Mouse (Mus musculus) layer of hippocampus, adult 18-20 months (tissue): ENCODE measurements at regions not wholly inside any gene's neighbourhood (a gene's known extent, or its start where the extent isn't known, plus 50 kb on each side); places are given as distances from the start of the nearest gene placed in this dataset.
A peak's percentile ranks its signal among the peaks of the same experiment; 100 is the strongest.

Experiments
- DNase-seq, 2 experiments: peaks; one replicate each; pipeline ENCODE4 v3.0.0; 2022; ENCODE audit warnings: low spot score in 2 of 2

DNA sequence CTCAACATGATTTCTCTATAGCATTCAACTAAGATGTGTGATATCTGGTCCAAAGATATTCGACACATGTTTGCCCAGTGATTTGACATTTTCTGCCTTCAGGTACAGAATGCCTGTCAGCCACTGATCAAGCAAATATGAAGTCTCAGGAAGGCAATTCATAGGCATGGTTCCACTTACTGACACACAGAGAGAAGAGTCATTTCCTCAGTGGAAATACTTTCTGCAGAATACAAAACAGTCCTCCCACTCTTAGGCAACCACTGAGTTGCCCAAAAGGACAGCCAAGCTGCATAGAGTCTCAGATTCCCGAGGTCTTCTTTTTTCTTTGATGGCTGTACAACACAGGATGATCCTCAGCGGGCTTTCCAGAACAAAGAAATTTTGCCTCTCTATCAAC, 110.9 kb downstream of the Ndufa4 start:
- no peak for DNase-seq

DNA sequence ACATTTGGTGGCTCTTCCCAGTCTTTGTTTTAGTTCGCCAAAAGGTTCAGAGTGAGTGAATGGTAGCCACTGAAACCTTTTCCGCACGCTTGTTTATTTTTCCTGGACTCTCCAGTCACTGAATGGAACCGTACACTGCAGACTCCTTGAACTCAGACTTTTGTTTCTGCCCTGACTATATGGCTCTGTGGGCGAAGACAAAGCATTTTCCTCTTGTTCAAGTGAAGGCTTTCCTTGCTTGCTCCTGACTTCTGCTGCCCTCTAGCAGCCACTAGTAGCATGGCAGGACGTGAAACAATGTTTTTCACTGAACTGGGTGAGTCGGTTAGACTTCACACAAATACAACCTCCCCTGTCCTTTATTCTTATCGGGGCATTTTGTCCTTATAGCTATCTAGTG, 113.9 kb downstream of the Ndufa4 start:
- DNase-seq, result peak; percentile 45 to 79

DNA sequence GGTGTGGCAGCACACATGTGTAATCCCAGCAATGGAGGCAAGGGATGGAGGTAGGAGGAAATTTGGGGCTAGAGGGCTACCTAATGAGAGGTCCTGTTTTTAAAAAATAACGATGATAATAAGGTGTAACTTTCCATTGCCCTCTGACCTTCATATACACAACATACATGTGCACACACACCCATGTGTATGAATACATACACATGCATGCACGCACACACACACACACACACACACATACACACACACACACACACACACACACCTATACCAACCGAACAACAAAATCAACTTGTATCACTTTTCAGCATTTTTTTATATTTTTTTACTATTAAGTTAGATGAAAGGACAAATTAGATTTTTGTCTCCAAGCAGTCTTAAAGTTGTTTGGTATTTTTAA, 115.1 kb downstream of the Ndufa4 start:
- no peak for DNase-seq

DNA sequence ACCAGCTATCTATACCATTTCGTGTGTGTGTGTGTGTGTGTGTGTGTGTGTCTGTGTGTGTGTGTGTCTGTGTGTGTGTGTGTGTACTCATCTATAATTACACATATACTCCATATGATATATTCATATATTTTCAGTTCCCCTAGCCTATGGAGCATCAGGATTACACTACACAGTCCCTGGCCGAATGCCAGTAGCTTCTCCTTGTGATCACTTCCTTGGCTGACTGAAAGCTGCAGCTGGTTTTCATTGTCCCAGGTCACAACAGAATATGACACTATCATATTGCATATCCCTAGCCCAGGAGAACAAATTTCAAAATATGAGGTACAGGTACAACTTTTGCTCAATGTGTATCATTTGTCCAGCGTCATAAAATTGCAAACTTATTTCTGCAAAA, 116.2 kb downstream of the Ndufa4 start:
- DNase-seq, result no peak

DNA sequence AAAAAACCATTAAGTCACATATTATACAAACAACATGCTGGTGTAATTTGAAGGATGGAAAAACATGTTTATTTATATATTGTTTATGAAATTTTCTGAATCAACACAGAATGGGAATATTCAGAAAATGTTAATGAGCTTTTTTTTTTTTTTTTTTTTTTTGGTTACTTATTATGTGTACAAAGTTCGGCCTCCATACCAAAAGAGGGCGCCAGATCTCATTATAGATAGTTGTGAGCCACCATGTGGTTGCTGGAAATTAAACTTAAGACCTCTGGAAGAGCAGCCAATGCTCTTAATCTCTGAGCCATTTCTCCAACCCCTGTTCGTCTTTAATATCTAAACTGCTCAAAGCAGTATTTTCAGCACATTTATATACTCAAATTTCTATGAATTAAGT, 133.3 kb downstream of the Ndufa4 start:
- DNase-seq, result no peak

DNA sequence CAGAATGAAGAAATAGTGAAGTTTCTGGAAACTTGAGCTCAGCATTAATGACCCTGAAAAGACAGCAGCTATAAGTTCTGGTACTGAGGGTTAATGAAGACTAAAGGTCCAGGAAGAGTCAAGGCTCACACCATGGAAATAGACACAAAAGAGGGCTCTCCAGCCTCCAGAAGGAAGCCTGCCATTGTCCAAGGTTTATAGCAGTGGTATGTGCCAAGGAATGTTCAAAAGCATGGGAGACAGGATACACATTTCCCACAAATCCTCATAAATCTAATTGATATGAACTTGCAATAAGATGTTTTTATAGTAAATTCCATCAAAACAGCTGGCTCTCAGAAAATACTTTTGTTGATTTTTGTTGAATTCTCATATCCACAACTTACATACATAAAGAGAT, 144.4 kb downstream of the Ndufa4 start:
- DNase-seq, result no peak

DNA sequence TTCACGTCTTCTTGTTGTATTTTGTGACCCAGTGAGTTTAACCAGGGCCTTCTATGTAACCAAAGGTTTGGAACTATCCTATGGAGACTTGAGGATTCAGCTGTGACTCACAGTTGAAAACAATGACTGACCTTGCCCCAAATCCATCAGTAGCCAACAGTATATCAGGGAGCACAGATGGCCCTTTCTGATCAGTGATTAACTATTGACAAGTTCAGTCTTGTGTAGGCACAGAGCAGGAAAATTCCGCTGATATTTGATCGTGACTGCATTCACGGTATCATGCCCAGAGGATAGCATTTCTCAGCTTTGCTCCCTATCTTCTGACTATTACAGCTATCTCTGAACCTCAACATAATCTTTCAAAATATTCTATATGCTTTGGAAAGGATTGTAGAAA, 169.6 kb downstream of the Ndufa4 start:
- no peak for DNase-seq

DNA sequence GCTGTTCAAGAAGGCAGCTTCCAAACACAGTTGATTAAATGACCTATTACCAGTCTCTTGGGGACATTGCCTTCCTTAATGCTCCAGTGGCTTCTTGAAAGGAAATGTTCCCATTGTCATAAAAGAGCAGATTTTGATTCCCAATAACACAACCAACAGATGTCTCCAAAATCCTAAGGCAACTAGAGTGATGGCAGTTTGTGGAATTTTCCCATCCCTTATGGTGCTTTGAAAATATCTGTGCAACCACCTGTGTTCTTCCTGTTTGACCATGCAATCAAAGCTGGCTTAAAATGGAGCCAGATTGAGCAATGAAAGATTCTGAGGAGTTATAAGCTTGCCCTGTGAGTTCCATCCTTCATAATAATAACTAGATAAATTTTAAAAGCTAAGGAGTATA, 176.2 kb downstream of the Ndufa4 start:
- DNase-seq, result peak; percentile 17 to 75

DNA sequence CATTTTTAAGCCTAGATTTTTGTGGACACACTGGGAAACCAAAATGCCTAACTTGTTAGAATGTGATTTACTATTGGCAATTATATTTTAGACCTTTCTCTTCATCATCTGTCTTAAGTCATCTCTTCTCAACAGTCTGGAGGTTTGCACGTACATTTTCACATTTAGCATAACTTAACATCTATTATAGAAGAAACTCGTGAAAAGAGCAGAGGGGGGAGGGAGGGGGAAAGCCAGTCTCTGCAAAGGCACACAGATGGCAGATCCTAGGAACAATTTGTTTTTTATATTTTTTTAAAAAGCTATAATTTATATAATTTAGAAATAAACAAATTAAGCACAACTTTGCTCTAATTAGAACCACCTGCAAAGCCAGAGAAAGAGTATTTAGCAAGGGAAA, 176.6 kb downstream of the Ndufa4 start:
- DNase-seq, result no peak

DNA sequence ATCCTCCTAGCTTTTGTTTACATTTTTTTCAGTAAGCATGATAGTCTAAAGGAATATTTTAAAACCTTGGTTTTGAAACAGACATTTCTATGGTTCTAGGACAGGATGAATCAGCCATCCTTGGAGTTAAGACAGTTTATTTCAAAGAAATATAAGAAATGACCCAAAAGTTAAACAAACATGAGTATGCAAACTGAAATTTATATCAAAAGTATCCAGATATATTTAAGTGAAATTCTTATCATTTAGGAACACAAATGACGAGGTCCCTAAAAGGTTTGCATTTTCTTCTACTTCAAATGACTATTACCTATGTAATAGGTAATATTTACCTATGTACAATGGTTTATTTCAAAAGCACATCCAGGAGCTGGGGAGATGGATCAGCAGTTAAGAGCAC, 179.5 kb downstream of the Ndufa4 start:
- DNase-seq, result no peak

DNA sequence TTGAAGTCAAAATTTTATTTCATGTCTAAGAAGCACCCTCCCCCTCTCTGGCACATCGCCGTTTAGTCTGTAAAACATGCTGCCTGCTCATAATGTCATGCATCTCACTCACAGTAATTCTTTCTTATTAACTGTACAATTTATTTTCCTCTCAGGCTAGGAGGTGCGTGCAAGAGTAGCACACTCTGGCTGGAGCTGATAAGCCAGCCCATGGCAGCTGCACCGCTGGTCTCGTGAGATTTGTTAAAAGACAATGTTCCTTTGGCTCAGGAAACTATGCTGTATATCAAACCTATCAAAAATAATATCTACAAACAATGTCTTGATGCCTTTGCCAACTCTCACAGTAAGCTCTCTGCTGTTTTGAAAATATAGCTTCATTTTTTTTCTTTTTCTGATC, 179.9 kb downstream of the Ndufa4 start:
- peak in 1 of 2 experiments; percentile 29 for DNase-seq

DNA sequence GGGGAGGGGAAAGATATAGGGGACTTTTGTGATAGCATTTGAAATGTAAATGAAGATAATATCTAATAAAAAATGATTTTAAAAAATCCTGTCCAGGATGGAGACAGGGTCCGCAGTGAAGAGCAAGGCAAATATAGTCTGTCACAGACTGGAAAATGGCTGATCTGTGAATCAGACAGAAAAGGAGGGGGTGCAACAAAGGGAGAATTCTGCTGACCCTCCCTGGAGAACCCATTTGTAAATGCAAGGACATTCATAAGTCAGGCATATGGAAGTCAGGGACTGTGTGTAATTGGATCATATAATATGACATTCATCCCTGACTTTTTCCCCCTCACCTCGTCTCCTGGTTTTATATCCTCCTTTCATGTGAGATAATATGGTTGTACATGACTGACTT, 183.8 kb downstream of the Ndufa4 start:
- no peak for DNase-seq

DNA sequence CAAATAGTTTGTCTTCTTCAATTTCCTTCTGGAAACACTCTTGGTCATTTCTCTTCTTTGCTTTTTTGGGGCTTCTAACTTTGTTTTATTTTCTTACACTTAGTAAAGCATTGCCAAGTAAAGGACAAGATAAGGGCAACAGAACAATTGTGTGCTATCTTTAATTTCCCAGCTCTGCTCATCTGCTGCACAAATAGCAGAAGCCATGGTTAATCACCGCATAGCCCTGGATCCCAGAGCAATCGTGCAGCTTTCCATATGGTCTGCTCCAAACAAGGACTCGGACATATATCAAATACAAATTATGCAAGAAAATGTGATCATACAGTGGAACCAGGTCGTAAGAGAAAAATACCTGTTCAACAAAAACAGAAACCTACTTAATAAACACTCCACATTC, 187.0 kb downstream of the Ndufa4 start:
- DNase-seq, result no peak

DNA sequence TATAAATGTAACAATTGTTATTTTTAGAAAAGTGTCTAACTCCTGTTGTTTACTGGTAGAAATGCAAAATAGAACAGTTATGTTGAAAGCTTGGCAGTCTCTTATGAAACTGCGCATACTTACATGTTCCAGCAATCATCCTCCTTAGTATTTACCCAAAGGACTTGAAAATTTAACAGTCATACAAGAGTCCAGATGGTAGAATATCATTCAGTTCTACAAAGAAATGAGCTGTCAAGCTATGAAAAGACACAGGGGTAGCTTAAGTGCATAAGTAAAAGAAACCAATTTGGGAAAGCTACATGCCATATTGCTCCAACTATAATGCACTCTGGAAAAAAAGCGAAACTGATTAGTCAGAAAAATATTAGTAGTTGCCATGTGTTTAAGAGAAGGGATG, 196.7 kb downstream of the Ndufa4 start:
- peak in 1 of 2 experiments; percentile 21 for DNase-seq

DNA sequence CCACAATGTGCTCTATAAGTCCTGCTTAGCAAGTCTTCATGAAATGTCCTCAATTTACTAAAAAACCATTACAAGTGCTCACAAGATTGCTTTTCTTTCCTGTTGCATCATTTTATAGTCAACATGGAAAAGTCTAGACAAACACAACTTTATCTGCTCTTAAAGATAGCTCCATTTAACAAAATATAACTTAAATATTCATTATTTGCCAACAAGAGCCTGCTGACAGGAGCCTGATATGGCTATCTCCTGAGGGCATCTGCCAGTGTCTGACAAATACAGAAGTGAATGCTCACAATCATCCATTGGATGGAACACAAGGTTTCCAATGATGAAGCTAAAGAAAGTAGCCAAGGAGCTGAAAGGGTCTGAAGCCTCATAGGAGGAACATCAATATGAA, 197.8 kb downstream of the Ndufa4 start:
- DNase-seq, result no peak
